Mouse (Mus musculus) spleen, adult 2 months (tissue): ENCODE data around the gene Pidd1.

Experiments used
- CTCF ChIP-seq: fragments of 200-500 bp; IDR thresholded peaks from 2 replicates; pipeline ENCODE4 v1.5.1; 2011; ENCODE audit warnings: mild to moderate bottlenecking, inconsistent platforms; ENCODE audit not compliant: insufficient read depth, insufficient read length, insufficient replicate concordance; ENCODE audit errors: extremely low read depth
- POLR2A ChIP-seq: fragments of 200-500 bp; IDR thresholded peaks from 2 replicates; pipeline ENCODE4 v1.6.1; 2011; ENCODE audit warnings: low read depth, low read length, inconsistent platforms

- TF ChIP-seq CTCF, result no peak
- TF ChIP-seq POLR2A, result no peak
These were observed 16.2 kb upstream of the Pidd1 start for GRCm38 (mm10) chr7:141460001-141460390.
